Mouse (Mus musculus) embryonic fibroblast, embryonic 13.5 days (primary cell): ENCODE measurements around the gene Asb9.

Experiments used
- CTCF ChIP-seq: IDR thresholded peaks from 2 replicates; pipeline ENCODE4 v1.5.1; 2011; ENCODE audit warnings: mild to moderate bottlenecking, control low read depth, low read length, moderate library complexity, borderline replicate concordance; ENCODE audit not compliant: insufficient read depth
- POLR2A ChIP-seq: IDR thresholded peaks from 2 replicates; pipeline ENCODE4 v1.6.1; 2011; ENCODE audit warnings: low read depth, mild to moderate bottlenecking, control low read depth, low read length, moderate library complexity

DNA sequence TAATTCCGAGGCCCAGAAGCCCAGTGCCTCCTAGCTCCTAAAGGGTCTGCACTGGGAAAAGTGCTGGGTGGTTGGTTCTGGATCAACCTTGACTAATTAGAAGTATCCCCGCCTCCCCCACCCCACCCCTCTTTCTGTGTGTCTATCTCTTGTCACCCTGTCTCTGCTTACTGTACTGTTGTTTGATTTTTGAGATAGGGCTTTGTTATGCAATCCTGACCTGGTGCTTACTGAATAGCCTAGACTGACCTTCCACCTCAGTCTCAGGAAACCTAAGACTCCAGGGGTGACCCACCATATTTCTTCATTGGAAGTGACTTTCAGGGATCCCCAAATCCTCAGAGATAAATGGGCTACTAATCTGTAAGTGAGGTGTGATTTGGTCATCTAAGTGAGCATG lies 3.9 kb upstream of the Asb9 start:
- TF ChIP-seq CTCF (no peak), POLR2A (no peak)
